Mouse (Mus musculus) kidney, postnatal 36 days (tissue): ENCODE measurements around the gene Ints14.

Experiments
- DNase-seq, 2 experiments: peaks; one replicate each; pipeline ENCODE4 v3.0.0; 2021 to 2022; ENCODE audit warnings: mixed read lengths in 2 of 2

Ints14 gene

DNA sequence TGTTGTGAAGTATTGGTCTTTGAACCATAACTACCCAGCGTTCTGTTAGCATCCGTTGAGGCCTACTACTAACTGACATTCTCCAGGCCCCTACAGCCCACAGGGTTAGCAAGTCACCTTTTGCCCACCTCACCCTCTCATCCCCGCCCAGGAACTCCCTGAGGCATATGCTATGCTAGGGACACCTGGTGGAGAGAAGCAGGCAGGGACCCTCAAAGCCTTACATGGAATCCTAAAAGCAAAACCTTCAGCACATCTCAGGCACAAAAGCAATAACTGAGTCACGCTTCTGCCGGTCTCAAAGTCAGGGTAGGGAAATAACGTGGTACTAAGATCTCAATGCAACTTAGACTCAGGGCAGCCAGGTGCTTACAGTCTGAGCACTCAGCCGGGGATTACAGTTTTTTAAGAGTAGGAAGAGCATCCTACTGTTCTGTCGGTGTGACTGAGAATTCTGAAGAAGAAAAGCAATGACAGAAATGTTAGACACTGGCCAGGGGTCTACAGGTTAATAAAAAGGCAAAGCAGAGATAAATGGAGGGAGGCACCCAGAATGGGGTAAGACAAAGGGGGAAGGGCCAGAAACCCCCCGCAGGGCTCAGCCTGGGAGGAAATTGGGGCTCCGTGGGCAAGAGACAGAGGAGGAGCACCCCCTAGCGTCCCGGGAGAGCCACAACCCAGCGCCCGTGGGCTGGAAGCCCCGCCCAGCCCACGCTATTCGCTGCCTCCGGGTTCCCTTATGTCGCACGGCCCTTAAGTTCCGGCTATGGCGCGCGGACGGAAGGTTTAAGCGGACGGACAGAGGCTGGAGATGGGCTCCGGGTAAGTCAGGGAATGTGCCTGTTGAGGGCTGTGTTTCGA lies at the start of gene Ints14:
TSS of gene Ints14 (plus strand) at position 789 of the 861 bp plus-strand sequence.
- peak; percentile 95 to 97 for DNase-seq

DNA sequence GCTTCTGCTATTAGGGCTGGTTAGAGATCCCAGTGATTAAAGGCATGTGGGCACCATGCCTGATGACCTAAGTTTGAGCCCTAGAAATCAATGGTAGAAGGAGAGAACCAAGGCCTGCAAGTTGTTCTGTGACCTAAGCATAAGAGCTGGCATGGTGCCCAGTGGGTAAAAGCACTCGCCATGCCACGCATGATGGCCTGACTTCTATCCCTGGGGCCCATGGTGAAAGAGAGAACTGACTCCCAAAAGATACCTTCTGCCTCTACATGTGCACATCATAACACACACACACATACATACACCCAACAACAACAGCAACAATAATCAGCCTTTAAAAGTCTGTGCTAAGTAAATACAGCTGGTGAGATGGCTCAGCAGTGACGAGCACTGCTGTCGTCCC lies 47.3 kb upstream of the Ints14 start:
- no peak for DNase-seq

DNA sequence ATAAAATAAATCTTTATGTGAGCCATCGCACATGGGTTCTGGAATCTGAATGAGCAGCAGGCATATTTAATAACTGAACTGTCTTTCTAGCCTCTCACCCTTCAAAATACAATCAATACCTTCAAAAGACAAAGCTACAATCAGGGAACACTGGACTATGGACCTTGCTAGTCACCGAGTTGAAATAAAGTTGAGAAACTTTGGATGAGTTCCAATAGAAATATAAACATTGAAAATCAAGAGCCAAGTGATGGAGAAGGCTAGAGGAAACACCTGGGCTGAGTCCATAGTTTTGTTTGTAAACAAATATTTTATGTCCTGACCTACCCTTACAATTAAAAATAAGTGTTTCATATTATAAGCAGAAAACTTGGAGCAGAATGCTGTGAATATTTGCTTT lies 46.7 kb upstream of the Ints14 start:
- DNase-seq, result no peak

DNA sequence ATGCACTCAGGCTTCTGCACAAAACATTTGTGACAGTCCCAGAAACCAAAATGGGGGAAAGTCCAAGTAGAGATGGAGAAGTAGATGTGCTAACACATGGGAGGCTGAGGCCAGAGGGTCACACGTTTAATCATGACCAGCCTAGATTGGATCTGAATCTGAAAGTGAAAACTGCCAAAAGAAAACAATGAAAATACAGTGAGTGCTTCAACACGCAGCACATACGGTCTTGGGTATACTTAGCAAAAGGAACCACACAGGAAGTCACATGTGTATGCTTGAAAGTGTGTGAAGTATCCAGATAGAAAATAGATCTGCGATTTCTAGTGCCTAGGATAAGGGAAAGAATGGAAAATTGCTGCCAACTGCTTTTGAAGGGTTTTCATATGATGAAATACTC lies 46.1 kb upstream of the Ints14 start:
- DNase-seq, result no peak

DNA sequence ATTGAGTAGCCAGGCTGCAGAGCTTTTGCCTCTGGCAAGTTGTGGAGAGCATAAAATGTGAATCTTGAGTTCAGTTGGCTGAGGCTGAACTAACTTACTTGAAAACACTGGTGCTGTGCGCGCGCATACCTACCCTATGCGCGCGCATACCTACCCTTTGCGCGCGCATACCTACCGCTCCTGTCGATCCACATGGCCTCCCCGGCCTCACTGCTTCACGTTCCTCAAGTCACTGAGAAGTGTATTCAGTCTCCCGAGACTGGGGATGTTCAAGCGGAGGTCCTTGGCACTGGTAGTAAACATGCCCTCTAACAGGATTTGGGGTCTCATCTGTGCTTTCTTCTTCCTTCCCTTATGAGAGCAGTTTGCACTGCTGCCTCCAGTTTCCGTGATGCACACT lies 42.1 kb upstream of the Ints14 start:
- DNase-seq, result no peak

DNA sequence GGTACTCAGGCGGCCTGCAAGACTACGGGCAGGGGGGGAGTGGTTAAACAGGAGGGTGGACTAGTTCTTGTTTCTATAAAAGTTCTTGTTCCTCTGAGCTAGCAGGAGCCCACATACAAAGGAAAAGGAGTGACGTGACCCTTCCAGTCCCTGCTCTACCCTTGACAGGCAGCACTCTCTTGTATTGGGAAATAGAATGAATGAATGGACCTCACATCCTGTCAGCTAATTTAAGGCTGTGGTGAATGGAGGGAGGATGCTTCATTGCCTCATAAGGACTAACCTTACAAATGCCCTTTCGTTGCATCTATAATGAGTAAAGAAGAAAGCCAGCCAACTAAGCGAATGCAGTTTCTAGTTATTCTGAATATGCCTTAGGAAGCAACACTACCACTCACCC lies 34.9 kb upstream of the Ints14 start:
- no peak for DNase-seq

DNA sequence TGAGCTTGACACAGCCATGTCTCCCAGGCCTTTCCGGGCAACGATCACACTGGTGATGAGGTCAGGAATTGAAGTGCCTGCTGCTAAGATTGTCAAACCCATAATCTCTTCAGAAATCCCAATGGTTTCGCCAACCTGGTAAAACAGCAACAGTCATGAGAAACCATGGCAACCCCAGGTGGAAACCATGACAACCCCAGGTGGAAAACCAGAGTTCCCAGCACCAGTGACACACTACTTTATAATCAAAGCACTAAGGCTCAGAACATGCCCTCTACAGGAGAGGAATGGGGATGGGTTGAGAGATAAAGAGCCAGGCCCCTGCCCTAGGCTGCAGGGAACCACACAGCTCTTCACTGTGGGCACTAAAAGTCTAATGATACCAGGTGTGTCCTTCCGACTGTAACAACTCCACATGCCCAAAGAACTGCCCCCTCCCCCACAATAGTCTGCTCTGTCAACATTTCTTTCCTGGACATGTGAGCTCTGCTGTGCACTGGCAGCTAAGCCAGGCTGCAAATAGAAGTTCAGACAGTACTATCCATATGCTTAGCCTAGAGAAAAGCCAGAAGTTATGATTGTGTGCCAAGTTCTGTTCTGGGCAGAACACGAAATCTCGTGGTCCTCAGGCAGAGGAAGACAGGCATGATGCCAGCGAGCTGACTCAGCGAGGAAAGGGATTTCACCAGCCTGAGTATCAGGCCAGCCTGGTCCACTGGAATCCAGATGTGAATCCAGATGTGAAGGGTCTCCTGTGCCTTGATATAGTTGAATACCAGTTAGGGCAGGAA lies 34.3 kb upstream of the Ints14 start:
- peak in 1 of 2 experiments; percentile 29 for DNase-seq

DNA sequence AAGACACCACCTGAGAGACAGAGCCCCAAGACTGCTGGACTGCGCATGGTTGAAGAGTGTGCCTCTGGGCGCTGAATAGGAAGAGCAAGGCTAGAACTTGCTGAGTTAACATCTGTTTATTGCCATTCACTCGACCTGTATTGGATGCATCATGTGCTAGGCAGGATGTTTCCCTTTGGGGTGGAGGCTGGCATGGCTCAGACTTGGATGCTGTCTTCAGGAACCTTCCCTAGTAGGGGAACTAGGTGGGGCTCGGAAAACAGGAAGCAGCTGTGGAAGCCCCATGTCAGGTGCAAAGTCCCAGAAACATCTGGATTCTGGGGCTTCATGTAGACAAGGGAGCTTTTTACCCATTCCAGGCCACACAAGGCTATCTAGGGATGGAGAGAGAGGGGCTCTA lies 30.4 kb upstream of the Ints14 start:
- DNase-seq, result no peak

DNA sequence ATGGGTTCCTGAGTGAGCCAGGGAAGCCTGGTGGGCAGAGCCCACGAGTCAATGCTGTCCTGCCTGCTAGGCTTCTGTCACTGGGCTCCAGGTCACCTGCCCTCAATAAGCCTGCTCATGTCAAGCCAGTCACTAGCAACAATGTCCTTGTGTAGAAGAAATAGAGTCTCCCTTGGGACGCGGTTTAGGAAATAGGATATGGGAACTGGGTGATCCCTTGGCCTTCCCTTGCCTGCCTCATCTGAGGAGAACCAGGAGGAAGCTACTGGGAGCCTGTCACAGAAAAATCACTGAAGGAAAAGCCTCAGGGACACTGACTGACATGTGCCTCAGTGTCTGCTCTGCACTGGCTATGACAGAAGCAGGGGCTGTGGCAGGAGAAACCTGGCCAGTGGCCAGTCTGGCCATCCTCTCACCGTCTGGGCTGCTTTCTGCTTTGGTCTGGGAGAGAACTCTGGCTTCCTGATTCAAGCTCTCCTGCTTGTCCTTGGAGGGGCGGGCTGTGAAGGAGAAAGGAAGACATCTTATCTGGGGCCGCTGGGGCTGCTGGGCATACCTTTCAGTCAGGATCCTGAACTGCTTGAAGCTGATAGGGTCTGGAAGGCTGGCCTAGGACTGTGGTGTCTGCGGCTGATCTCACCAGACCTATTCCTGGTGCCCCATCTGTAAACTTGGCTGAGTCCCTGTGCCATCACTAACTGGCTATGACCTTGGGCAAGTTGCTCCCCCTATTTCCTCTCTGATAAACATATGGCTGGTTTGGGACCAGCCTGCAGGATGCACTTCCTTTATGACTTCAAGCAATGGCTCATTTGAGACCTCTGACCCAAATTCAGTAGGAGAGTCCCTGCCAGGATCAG lies 28.7 kb upstream of the Ints14 start:
- DNase-seq, result no peak

DNA sequence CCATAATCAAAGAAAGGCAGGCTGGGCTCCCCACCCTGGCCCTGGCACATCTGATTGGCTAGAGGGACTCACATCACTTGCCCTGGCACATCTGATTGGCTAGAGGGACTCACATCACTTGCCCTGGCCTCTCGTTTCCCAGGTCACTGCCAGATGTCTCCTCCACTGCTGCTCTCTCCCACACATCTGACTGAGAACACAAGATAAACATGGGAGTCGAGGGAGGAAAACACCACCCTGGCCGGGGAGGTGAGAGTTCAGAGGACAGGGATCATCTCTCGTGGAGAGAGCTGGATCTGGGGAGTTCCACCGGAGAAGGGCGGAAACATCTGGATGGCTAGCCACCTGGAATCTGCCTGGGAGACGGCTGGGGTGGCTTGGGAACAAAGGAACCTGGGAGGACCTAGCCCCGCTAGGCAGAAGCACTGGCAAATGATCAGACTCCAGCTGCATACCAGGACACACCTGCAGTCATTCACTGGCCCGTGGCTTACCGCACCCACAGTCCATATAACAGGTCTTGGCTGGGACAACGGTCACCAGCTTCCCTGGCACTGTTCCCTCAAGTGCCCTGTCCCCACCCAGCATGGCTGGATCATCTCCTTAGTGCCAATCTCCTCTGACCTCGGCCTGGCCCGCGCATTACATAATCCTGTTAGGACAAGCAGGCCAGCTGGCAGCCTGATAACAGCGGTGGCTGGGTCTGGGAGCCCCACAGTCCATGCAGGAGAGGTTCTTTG lies 26.5 kb upstream of the Ints14 start:
- DNase-seq, result peak; percentile 62 to 77

DNA sequence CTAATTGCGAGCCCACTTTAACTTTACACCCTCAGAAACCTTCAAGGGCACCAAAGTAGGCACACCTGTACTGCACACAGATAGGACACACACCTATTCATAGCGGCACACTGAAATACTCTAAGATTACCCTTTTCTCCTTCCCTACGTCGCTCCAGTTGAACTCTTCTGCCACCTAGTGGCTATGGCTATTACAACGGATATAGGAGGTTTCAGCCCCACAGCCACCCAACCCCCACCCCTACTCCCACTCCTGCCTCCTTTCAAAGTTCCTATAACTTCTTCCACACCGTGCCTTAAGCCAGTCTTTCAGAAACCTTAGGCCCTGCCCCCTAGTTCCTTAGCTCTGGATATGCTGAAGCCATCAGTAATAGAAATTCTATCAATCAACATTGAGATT lies 24.2 kb upstream of the Ints14 start:
- DNase-seq, result peak; percentile 63 to 84

DNA sequence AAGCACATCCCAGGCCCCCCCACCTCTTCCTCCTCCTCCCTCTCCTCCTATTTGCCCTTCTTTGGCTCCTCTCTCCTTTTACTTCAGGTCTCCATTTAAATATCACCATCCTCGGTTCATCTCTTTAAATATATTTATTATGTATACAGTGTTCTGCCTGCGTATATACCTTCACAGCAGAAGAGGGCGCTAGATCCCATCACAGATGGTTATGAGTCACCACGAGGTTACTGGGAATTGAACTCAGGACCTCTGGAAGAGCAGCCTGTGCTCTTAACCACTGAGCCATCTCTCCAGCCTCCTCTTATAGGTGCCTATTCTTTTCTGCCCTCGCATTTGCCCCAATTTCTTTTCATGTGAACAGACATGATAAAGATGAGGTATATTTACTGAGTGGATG lies 23.2 kb upstream of the Ints14 start:
- no peak for DNase-seq

DNA sequence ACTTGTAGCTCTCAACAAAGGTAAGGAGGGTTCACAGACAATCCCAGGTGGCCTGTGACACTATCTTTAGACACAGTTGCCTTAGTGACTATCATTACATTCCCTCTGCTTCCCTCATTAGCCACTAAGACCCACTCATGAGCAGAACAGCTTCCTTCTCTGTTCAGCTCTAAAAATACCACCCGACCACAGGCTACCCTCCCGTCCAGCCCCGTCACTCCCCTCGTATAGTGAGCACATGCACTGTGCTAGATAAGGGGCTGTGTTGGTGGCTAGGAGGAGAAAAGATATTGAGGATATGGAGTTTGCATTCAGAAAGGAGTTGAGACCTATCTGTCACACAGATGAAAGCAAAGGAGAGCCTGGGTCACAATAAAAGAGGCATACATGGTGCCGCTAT lies 22.2 kb upstream of the Ints14 start:
- DNase-seq, result no peak

DNA sequence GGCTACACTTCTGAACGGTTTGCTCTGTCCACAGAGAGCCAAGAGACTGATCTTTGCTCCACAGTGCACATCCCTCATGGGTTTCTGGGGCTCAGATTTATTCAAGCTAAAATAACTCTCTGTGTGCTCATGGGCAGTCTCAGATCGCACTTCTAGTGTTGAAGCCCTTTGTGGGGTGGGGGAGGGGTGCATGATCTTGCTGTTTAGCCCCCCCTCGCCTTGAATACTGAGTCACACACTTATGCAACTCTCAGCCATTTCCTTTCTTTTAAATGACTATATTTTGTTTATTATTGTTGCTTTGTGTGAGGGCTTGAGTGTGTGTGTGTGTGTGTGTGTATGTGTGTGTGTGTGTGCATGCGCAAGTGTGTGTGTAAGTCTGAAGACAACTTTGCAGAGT lies 21.4 kb upstream of the Ints14 start:
- no peak for DNase-seq

DNA sequence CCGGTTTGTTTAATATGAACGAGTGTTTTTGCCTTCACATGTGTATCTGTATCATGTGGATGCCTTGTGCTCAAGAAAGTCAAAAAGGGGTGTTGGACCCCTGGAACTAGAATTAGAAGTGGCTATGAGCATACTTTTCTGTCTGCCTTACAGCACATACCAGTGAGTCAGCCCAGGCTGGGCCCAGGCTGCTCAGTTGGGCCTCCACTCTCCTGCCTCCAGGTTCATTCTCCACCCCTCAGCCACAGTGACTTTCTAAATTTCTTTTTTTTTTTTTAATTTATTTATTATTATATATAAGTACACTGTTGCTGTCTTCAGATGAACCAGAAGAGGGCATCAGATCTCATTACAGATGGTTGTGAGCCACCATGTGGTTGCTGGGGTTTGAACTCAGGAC lies 20.9 kb upstream of the Ints14 start:
- no peak for DNase-seq

DNA sequence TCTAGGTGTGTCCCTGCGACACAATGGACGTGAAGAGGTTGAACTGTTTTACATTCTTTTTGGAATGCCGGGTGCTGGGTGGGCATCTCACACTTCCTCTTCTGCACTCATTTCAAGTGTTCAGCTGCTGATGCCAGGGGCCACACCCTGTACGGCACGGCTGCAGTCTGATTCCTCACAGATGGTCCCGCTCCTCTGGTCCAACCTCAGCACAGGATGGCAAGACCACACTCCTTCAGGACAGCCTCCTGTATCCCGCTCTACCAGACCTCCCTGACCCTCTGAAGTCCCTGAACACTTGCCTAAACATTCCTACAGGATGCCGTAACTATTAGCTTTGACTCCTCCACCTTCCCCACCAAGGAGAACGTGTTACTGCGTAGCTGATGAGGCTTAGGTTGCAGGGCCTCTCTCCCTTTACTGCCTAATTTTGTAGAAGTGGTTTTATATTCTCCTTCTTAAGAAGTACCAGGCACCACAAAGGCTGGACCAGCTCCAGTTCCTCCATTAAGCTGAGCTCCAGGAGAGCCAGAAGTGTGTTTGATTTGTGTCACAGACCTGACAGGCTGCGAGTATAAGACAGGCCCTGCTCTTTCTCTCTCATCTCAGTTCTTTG lies 19.9 kb upstream of the Ints14 start:
- no peak for DNase-seq

DNA sequence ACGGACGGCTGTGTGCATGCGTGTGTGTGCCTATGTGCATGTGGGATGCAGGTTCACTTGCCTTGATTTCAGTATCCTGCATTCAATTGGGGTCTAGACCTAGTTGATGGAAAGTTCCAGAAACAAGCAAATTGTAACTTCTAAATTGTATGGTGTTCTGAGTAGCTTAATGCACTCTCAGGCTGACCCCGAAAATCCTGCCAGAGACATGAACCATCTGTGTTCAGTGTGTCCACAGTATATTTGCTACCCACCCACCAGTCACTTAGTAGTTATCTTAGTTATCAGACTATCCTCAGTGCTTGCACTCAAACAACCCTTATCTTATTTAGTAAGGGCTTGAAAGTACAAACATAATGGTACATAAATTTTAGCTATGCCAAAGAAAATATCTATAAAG lies 19.1 kb upstream of the Ints14 start:
- no peak for DNase-seq

DNA sequence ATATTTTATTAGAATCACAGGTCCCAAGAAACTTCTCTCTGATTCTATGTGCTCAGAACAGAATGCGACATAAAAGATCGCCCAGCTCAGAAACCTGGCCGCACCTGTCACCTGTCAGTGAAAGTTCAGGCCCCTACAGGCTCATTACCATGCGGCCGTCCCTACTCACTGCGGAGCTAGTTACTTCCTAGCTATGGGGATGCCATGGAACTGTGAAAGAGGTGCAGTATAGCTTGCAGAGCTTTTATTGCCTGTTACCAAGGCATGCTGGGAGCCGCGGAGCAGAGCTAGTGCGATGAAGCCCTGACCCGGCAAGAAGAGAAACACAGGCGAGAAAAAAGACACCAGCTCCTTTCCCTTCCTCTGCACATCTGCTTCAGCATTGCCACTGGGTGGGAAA lies 16.7 kb upstream of the Ints14 start:
- no peak for DNase-seq

DNA sequence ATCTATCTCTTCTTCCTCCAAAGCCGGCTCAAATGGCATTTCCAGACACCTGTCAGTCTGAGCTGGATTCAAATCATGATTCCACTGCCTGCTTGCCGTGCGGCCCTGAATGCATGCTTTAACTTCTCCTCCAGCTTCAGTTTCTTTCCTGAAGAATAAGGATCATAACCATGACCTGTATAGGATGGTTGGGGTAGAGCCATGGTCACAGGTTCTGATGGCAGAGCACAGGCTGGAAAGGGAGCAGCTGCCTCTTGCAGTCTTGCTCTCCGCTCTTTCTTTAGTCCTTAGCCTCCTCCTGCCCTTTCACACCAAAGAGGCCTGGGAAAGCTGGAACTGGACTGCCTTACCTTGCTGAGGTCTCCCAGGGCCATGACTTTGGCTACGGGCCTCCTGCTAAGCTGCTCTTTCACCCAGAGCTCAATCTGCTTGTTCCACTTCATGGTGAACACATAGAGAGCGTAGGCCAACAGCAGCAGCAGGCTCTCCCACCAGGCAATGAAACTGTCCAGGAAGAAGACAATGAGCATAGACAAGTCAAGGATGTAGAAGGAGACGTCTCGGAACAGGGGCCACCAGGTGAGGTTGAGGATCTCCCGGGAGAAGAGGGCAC lies 13.1 kb upstream of the Ints14 start:
- DNase-seq, result no peak

DNA sequence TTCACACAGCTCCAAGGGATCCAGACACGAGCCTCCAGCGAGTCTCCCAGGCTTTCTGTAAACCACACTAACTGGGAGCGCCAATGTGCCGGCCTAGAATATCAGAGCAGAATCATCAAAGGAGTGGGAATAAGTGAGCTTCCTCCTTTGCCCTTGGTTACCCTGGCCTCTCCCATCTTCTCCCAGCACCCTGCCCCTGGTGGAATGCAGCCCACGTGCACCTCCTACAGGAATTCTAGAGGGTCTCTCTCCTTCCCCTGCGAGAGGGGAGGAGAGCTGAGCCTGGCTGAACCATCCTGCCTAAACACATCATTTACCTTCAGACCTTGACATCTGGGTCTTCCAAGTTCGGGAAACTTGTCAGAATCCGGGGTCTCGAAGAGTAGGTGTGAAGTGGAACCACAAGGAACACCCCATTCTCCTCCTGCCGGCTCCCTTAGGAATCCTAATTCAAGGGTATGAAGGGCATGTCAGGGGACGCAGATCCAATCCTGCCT lies 9.5 kb upstream of the Ints14 start, which contains the start of gene Slc24a1:
TSS of gene Slc24a1 (minus strand) at position 447 of the 497 bp plus-strand sequence.
- no peak for DNase-seq

DNA sequence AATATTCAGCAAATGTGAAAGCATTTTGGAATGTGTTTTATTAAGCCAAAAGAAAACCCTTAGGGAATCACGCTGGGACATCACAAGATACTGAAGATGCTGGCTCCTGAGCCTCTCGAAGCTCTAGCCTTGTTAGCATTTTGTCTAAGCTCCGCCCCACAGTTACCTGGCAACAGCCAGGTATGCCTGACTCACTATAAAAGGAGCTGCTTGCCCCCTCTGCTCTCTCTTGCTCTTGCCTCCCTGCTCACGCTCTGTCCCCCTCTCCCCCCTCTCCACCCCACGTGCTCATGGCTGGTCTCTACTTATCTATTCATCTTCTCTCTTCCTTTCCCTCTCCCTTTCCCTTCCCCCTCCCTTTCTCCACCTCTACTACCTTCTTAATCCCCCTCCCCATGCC lies 8.7 kb upstream of the Ints14 start:
- no peak for DNase-seq
